Mouse (Mus musculus) granulocyte monocyte progenitor cell, adult 5-6 weeks (primary cell): Measurements from ENCODE around the gene Sap18b. TPM values are rescaled to one million over a fixed set of nuclear protein-coding genes. Genes with fewer than 3 reads are reported as not detected.

Source experiments
- ATAC-seq: replicated peaks from 2 replicates; pipeline ENCODE4 v1.8.0; 2016; ENCODE audit warnings: mild to moderate bottlenecking, moderate TSS enrichment, inconsistent platforms; ENCODE audit not compliant: poor library complexity, severe bottlenecking
- total RNA-seq, 2 experiments: library from RNA; stranded (forward) in 1 of 2; stranded (reverse) in 1 of 2; fragments of 200-712, 200-1000 nt in 1 of 2; fragments of >200 nt in 1 of 2; fragmentation: Nextera tagmentation in 1 of 2; gene quantifications; 2 replicates each; pipeline ENCODE4 v1.2.3; 2014 to 2017

The Sap18b gene
- total RNA-seq, 2 experiments from 2014 or later = 28.5 to 184 TPM

DNA sequence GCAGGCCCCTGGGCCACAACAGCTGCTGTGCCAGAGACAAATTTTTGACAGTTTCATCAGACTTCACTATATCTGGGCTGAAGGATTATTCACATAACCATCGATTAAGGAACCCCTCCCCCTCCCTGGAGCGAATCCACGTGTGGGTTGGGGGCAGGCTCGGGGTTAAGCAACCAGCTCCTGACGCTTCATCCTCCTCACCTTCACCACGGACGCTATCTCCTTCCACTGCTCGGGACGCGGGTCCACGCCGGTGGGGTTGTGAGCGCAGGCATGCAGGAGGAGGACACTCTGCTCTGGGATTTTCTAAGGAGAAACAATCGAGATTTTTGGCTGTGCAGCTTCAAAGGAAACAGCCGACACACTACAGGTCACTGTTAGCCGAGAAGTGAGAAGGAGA lies 46.5 kb downstream of the Sap18b start:
- no peak for ATAC-seq

DNA sequence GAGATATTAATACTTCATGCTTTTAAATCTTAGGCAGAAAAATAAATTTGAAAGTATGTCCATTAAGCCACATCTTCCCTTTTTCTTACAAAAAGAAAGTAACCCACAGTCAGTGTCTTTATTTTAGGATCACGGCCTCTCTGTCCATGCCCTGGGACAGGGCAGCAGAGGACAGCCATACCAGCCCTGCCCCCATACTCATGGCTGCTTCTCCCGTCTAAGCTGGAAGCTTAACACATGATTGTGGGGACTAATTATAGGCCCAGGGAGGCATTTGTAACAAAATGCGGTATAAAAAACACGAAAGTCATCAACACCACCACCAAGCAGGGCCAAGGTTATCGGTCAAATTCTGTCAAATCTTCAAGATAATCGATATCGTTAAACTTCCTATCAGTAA lies 50.1 kb downstream of the Sap18b start:
- ATAC-seq = no peak

Other genes starting within 250 kb of the Sap18b start
- not detected in 2 replicates for gene Prss54, start 249.0 kb upstream of the Sap18b start, total RNA-seq (2014; fragmentation: Nextera tagmentation)
- gene Prss54, start 249.0 kb upstream of the Sap18b start, total RNA-seq (2017) = not detected in 2 replicates
- 11.6 and 12.4 TPM in 2 replicates for gene Gins3, start 191.9 kb upstream of the Sap18b start, total RNA-seq (2014; fragmentation: Nextera tagmentation)
- 25.2 and 25.5 TPM in 2 replicates for gene Gins3, start 191.9 kb upstream of the Sap18b start, total RNA-seq (2017)
- not detected in 2 replicates for gene Ndrg4, start 148.4 kb upstream of the Sap18b start, total RNA-seq (2014; fragmentation: Nextera tagmentation)
- not detected in 2 replicates for gene Ndrg4, start 148.4 kb upstream of the Sap18b start, total RNA-seq (2017)
- gene Setd6, start 109.5 kb upstream of the Sap18b start, total RNA-seq (2014; fragmentation: Nextera tagmentation) = 16.6 and 16.8 TPM in 2 replicates
- 42.0 and 48.1 TPM in 2 replicates for gene Setd6, start 109.5 kb upstream of the Sap18b start, total RNA-seq (2017)
- gene Cnot1, start 17.9 kb upstream of the Sap18b start, total RNA-seq (2014; fragmentation: Nextera tagmentation) = 283 and 320 TPM in 2 replicates
- gene Cnot1, start 17.9 kb upstream of the Sap18b start, total RNA-seq (2017) = 99.3 and 113 TPM in 2 replicates
- 8.2 and 21.8 TPM in 2 replicates for gene Slc38a7, start 28.2 kb downstream of the Sap18b start, total RNA-seq (2014; fragmentation: Nextera tagmentation)
- gene Slc38a7, start 28.2 kb downstream of the Sap18b start, total RNA-seq (2017) = 7.0 and 8.4 TPM in 2 replicates
- 222 and 244 TPM in 2 replicates for gene Got2, start 63.2 kb downstream of the Sap18b start, total RNA-seq (2014; fragmentation: Nextera tagmentation)
- 110 and 114 TPM in 2 replicates for gene Got2, start 63.2 kb downstream of the Sap18b start, total RNA-seq (2017)